Mouse (Mus musculus): Measurements from ENCODE around the gene Unc5b. TPM values are rescaled to one million over a fixed set of nuclear protein-coding genes. Genes with fewer than 3 reads are reported as not detected.
A peak's percentile ranks its signal among the peaks of the same experiment; 100 is the strongest.

The Unc5b gene
- polyA plus RNA-seq, 1 experiment from 2014 or later: 2.4 TPM

DNA sequence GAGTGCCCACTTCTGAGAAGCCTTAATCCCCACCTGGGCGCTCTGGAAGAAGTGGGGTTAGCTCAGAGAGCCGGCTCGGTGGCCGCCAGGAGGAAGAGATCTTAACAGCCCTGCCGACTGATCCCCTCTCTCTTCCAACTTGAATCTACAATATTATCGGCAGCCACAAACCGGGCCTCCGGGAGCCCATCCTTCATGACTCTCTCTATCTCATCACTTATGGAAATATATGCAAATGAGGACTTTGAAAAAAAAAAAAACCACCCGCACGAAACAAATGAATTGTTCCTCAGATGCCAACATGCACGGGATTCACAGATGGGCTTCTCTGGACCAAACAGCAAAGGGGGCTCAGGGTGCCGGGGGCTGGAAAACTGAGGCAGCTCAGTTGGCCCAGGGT lies 109.7 kb downstream of the Unc5b start:
- Histone ChIP-seq H3K27ac (replicated peaks; ENCODE audit: low read depth, low read length) (0 out of 2 replicates have a peak overlapping the region, but pooled peaks have one; percentile 41), H3K27me3 (ENCODE audit: control insufficient read depth, insufficient read depth, low read length) (no peaks in the 10 kb centered on the region), H3K4me1 (ENCODE audit: control insufficient read depth, insufficient read depth, low read length) (0 out of 2 replicates have a peak, but pooled peaks cover 10% of the 10 kb centered on the region), H3K4me3 (replicated peaks; ENCODE audit: low read depth, low read length) (no peak overlapping the region), H3K4me2 (ENCODE audit: low read length) (no peak overlapping the region), H3K36me3 (ENCODE audit: control insufficient read depth, insufficient read depth, low read length) (no peaks in the 10 kb centered on the region), H3K9me3 (ENCODE audit: control insufficient read depth, low read length) (no peaks in the 10 kb centered on the region), H3K9ac (replicated peaks; ENCODE audit: low read length) (no peak overlapping the region)
- DNase-seq (peak; percentile 45), ATAC-seq (ENCODE audit: low FRiP score, low TSS enrichment) (no peak)
- WGBS: 36% methylated on average over 12 of the region's 12 CpGs

DNA sequence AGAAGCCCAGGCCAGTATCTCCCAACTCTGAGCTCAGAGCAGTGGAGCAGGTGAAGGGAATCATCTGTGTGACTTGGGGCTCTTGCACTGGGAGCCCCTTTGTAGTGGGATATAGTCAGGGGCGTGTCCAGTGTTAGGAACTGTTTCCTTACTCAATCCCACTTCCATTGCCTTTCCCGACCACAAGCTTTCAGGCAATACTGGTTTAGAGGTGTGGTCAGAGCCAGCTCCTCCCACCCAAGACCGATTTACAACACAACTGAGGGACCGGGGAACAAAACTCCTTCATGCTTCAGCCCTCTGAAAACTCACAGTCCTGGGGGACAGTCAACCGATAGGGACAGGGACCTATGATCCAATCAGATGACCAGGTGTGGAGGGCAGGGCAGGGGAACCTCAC lies 110.9 kb downstream of the Unc5b start:
- 76% methylated on average over 5 of the region's 5 CpGs for WGBS
- Histone ChIP-seq H3K4me2 (ENCODE audit: low read length) (no peak overlapping the region), H3K4me3 (replicated peaks; ENCODE audit: low read depth, low read length) (no peak overlapping the region), H3K27ac (replicated peaks; ENCODE audit: low read depth, low read length) (no peak overlapping the region), H3K9me3 (ENCODE audit: control insufficient read depth, low read length) (no peaks in the 10 kb centered on the region), H3K9ac (replicated peaks; ENCODE audit: low read length) (no peak overlapping the region), H3K36me3 (ENCODE audit: control insufficient read depth, insufficient read depth, low read length) (peaks cover 6% of the 10 kb centered on the region), H3K27me3 (ENCODE audit: control insufficient read depth, insufficient read depth, low read length) (no peaks in the 10 kb centered on the region), H3K4me1 (ENCODE audit: control insufficient read depth, insufficient read depth, low read length) (0 out of 2 replicates have a peak, but pooled peaks cover 10% of the 10 kb centered on the region)
- ATAC-seq (ENCODE audit: low FRiP score, low TSS enrichment) (no peak), DNase-seq (no peak)

DNA sequence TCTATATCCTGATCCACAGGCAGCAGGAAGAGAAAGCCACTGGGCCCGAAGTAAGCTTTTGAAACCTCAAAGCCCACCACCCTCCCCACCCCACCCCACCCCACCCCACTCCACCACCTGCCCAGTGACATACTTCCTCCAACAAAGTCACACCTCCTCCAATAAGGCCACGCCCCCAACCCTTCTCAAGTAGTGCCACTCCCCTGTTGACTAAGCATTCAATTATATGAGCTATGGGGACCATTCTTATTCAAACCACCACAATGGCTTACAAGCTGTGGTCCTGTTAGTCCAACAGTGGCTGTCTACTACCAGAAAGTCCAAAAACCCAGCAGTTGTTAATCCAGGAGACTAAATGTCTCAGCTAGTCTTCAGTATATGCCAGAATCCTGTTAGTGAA lies 112.9 kb downstream of the Unc5b start:
- H3K4me2 ChIP-seq (ENCODE audit: low read length): no peak overlapping the region
- 98% methylated on average over 2 of the region's 2 CpGs for WGBS
- 0 out of 2 replicates have a peak, but pooled peaks cover 10% of the 10 kb centered on the region for H3K4me1 ChIP-seq (ENCODE audit: control insufficient read depth, insufficient read depth, low read length)

DNA sequence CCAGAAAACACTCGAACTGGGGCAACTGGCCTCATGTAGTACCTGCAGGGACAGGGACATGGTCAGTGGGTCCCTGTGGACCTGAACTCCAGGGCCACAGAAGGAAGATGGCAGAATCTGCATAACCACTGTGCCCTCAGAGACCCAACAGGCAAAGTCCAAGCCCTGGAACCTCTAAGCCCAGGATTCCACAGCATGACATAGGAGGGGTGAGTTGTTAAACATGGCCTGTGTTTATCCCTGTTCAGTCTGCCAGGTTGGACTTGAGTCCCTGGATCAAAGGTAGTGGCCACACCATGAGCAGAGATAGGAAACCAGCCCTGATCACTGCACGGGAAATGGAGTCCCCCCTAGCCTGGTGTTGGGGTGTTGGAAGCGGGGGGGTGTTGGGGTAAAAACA lies 114.9 kb downstream of the Unc5b start:
- H3K27me3 ChIP-seq (ENCODE audit: control insufficient read depth, insufficient read depth, low read length): no peaks in the 10 kb centered on the region
- no peak overlapping the region for H3K27ac ChIP-seq (replicated peaks; ENCODE audit: low read depth, low read length)
- H3K9ac ChIP-seq (replicated peaks; ENCODE audit: low read length): no peak overlapping the region
- H3K4me1 ChIP-seq (ENCODE audit: control insufficient read depth, insufficient read depth, low read length): 0 out of 2 replicates have a peak, but pooled peaks cover 4% of the 10 kb centered on the region
- no peak overlapping the region for H3K4me2 ChIP-seq (ENCODE audit: low read length)
- DNase-seq (no peak), ATAC-seq (ENCODE audit: low FRiP score, low TSS enrichment) (no peak)
- H3K36me3 ChIP-seq (ENCODE audit: control insufficient read depth, insufficient read depth, low read length): peaks cover 13% of the 10 kb centered on the region
- 89% methylated on average over 3 of the region's 3 CpGs for WGBS
- H3K9me3 ChIP-seq (ENCODE audit: control insufficient read depth, low read length): peaks cover 10% of the 10 kb centered on the region
- no peak overlapping the region for H3K4me3 ChIP-seq (replicated peaks; ENCODE audit: low read depth, low read length)

More for the DNA sequence above, 112.9 kb downstream of the Unc5b start:
- Histone ChIP-seq H3K4me3 (replicated peaks; ENCODE audit: low read depth, low read length) (no peak overlapping the region), H3K27me3 (ENCODE audit: control insufficient read depth, insufficient read depth, low read length) (no peaks in the 10 kb centered on the region), H3K9me3 (ENCODE audit: control insufficient read depth, low read length) (peaks cover 10% of the 10 kb centered on the region), H3K36me3 (ENCODE audit: control insufficient read depth, insufficient read depth, low read length) (peaks cover 13% of the 10 kb centered on the region), H3K27ac (replicated peaks; ENCODE audit: low read depth, low read length) (no peak overlapping the region), H3K9ac (replicated peaks; ENCODE audit: low read length) (no peak overlapping the region)
- DNase-seq (no peak), ATAC-seq (ENCODE audit: low FRiP score, low TSS enrichment) (no peak)

Other genes with a start within 250 kb of the Unc5b start
- 4.8 and 5.0 TPM in 2 replicates for gene Cdh23, start 135.1 kb downstream of the Unc5b start, polyA plus RNA-seq (2014; fragmentation: Nextera tagmentation; extraction: Ambion mirVana)
- 4.8 and 8.5 TPM in 2 replicates for gene Slc29a3, start 78.8 kb downstream of the Unc5b start, polyA plus RNA-seq (2014; fragmentation: Nextera tagmentation; extraction: Ambion mirVana)

All from midbrain, embryonic 14.5 days (tissue).